Mouse (Mus musculus): ENCODE data around the gene Selenov.

The Selenov gene

DNA sequence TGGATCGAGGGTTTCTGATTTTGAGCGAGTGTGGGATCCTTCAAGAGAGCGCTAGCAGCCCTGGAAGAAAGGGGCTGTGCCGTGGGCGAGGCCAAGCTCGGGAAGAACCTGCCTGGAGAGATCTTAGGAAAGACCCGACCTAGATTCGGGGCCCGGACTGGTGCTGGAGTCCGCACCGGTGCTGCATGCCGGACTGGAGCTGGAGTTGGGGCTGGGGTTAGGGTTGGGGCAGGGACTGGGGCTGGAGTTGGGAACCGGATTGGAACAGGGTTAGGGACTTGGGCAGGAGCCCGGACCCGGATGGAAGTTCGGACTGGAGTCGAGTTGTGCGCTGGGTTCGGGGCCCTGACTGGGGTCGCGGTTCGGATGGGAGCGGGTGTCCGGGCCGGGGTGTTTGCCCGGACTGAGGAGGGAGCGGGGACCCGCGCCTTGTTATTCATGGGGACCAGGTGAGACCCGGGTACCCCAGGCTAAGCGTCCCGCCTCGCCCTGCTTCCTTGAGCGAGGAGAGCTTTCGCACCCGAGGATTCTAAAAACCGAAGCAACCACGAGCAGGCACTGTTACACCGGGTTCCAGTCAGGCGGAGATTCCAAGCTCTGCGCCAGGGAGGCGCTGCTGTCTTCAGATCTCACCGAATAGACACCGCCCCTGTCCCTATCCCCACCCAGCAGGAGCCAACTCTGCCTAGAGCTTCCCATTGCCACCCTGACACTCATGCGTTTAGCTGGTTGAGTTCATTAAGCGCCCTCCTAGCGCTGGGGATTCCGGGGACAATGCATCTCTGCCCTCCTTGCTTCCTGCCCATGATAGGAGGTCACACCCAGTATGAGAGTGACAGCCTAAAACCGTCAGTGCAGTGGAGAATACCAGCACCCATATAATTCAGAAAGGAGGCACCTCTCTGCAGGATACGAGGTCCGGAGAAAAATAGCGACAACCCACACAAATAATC, at the start of gene Selenov:
Gene Selenov (minus strand): TSS at position 549 of the 953 bp plus-strand sequence.
- in situ Hi-C loops (cut with MboI, MseI) = no loop called here

DNA sequence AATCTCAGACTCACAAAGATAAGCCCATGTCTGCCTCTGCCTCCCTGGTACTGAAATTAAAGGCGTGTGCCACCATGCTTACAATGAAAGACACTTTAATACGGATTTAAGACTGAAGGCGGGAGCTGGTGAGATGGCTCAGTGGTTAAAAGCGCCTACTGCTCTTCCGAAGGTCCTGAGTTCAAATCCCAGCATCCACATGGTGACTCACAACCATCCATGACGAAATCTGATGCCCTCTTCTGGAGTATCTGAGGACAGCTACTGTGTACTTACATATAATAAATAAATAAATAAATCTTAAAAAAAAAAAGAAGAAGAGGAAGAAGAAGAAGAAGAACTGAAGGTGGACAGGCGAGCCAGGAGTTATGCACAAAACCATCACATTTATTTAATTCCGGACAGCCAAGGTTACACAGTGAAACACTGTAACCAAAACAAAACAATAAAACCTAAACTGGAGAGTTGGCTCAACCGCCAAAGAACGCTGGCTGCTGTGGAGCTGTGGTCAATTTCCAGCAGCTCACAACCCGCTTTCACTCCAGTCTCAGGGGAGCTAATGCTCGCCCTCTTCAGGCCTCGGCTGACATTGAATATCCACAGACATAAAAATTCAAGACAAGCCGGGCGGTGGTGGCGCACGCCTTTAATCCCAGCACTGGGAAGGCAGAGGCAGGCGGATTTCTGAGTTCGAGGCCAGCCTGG, 48.4 kb upstream of the Selenov start:
- in situ Hi-C loops (cut with MboI, MseI) = no loop called here

DNA sequence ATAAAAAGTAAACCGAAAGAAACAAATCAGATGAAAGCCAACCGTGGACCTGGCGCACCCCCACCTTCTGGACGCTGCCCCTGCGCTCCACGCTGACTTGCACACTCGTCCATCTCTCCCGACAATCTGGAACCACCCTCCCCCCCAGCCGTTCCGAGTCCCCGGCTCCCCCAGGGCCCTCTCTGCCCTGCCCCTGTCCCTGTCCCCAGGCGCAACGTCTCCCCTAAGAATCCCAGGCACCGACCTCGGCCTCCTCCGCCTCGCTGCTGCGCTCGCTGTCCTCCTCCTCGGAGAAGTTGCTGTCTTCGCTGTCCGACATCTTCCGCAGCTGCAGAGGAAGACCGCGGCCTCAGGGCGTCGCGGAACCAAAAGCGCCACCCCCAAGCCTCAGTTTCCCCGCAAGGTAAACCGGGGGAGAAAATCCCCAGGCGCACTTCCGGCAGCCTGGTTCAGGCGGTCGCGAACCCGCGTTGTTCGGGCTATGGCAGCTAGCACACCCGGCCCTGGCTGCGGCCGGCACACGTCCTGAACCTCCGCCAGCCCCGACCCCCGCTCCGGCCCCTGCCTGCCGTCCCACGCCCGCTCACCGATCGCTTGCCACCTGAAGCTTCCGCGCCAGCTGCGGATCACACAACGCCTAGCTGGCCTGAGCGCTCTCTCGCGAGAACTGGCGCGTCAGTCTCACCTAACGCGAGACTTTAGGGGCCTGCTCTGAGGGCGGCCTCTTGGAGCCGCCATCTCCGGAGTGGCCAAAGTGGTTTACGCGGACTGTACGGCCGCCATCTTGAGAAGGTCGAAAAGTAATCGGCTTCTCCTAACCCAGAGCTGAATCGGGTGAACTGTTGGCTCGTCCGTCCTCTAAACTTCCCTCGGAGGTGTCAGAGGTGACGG, 47.4 kb upstream of the Selenov start, which contains the start of gene Supt5:
Gene Supt5 (minus strand): TSS at position 639 of the 891 bp plus-strand sequence.
- in situ Hi-C loops (cut with MboI, MseI) = no loop called here

DNA sequence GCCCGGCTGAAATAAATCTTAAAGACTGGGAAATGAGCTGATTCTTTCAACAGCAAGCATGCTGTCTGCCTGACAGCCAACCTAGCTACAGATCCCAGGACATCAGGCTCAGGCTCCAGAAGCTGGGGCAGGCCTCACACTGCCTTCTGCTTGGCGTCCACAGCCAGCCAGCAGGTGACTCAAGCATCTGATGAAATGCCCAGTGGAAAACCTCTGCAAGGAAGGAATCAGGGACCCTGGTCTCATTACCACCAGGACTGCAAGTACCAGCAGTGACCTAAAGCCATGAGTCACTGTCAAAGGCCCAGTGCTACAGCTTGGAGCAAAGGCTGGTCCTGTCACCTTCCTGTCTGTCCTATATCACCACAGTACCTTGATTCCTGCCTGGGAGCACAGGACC, 44.5 kb upstream of the Selenov start:
- in situ Hi-C loops (cut with MboI, MseI) = no loop called here

DNA sequence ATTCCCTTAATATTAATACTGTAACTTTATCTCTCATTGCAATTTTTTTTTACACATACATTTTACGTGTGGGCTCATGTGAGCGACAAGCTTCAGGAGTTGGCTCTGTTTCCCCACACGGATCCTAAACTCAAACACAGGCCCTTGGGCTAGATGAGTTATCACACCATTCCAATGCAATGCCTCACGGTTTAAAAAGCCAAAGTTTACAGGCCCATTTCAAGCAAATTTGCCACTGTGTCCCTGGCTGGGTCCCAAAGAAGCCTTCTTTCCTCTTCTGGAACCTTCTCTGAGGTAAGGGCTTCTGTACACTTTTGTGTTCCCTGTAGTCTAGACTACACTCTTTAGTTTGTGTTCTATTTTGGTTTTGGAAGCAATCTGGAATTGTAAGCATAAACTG, 43.5 kb upstream of the Selenov start:
- in situ Hi-C loops (cut with MboI, MseI) = no loop called here

DNA sequence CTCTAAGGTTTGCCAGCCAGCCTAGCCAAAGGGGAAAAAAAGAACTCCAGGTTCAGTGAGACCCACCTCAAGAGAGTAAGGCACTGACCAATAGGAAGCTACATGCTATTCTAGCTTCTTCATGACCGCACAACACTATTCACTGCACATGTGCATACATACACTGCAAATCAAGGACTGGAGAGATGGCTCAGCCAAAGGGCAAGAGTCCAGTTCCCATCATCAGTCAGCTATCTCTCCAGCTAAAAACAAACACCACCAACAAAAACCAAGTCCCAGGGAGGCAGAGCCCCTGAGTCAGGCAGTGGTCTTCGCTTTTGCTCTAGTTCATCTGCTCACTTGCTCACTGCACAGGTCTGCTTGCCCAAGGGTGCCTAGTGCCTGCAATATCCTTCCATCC, 37.3 kb upstream of the Selenov start:
- in situ Hi-C loops (cut with MboI, MseI) = no loop called here

DNA sequence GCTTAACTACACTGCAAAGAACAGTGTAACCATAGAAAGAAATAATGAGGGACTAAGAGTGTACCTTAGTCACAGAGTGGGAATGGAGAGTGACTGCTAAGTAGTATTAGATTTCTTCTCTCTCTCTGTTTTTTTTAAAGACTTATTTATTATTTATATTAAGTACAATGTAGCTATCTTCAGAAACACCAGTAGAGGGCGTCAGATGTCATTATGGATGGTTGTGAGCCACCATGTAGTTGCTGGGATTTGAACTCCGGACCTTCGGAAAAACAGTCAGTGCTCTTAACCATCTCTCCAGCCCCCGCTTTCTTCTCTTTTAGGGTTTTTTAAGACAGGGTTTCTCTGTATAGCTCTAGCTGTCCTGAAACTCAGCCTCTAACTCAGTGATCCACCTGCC, 35.5 kb upstream of the Selenov start:
- in situ Hi-C loops (cut with MboI, MseI) = no loop called here

DNA sequence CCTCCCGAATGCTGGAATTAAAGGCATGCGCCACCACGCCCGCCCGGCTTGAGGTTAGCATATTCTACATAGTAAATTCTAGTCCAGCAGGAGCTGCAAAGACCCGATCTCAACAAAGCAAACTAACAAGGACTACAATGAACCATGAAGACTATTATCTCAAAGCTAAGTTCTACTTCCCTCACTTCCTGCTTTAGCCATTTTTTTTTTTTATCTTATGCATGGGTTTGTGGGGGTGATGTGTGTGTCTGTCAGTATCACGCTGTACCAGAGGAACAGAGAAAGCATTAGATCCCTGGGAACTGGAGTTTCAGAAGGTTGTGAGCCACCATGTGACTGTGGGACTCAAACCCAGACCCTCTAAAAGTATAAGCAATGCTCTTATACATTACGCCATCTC, 34.3 kb upstream of the Selenov start:
- in situ Hi-C loops (cut with MboI, MseI) = no loop called here

DNA sequence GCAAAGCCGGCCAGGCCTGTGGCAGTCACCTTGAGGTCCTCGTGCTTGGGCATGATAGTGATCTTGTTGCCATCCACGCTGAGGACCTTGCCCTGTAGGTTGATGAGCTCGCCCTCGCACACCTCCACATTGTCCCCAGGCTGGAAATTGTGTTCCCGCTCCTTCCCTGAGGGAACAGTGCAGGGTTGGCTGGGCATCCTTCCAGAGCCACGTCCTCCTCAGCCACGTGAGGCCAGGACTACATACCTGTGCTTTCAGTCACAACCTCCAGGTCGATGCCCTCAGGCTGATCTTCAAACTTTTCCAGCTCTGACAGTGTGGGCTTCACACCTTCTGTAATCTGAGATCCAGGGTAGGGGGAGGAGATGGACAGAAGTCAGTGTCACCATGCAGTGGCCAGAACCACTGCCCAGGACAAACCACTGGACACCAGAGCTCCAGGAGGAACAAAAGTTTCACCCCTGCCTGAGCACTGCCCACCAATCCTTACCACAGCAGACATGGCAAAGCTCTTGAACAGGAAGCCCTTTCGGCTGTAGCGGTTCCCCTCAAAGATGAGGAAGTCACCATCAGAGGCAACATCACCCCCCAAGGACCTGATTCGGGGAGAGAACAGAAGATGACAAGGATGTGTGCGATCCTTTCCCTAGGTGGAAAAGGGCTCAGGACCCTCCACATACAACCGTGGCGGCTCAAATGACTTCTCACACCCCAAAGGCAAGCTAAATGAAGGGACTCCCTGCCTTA, 31.2 kb upstream of the Selenov start:
- in situ Hi-C loops (cut with MboI, MseI) = no loop called here

DNA sequence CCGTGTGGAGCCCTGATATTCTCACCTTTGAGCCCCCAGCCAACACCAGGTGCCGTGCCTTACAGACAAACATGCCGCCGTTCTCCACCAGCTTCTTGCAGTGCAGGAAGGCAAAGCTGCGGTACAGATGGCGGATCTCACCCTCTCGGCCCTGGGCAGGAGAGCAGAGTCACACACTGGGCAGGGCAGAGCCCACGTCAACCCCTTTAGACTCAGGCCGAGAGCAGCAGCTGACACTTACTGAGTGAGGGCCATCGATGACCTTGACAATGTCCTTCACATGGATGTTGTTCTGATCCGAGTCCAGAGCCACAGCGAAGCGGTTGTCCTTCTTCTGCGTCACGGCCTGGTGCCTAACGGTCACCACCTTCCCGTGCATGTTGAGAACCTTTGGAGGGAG, 27.7 kb upstream of the Selenov start:
- in situ Hi-C loops (cut with MboI, MseI) = loop anchor here (10.0 kb wide), 1 partner anchor 844 kb away; the partner anchor contains the start of gene Sertad3

DNA sequence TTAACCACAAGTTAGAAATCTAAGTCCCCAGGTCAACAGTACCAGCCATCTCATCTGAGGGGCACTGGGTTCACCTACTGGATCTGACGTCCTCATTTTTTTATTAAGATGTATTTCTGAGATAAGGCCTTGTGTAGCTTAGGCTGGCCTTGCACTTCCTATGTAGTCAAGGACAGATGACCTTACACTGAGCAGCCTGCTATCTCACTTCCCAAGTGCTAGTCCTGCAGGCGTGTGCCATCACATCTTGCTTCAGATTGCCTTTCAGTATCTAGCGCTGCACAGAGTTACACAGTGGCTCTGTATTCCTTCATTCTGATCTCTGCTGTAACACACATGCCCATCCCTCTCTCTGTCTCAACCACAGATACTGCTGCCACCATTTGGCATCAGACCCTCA, 27.1 kb upstream of the Selenov start:
- in situ Hi-C loops (cut with MboI, MseI) = loop anchor here (10.0 kb wide), 1 partner anchor 843 kb away; the partner anchor contains the start of gene Sertad3

DNA sequence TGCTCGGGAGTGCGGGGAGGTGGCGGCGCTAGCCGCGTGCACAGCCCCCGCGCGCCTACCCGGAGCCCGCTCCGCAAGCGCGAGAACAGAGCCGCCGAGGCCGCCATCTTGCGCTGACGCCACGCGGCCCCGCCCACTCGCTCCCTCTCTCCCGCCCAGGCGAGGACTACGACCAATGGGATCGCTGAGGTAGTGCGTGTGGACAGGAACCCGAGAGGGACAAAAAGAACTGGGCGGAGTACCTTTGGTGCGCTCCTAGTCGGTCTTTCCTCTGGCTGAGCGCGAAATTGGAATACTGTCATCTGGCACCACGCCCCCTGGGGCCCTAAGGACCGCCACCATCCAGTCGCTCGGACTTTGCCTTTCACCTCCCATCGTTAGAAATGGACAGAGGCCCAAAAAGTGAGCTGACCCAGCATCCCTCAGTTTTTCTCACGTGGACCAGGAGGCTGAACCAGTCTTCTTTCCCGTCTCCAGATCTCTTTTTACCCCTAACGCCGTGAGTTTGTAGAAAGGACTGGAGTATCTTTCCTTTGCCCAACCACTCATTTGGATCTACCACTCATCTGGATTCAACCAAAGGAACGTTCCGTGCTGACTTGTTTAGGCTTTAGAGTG, 21.0 kb upstream of the Selenov start, which contains the start of gene Timm50:
Gene Timm50 (minus strand): TSS at position 147 of the 618 bp plus-strand sequence.
- in situ Hi-C loops (cut with MboI, MseI) = loop anchor here (10.0 kb wide), 1 partner anchor 837 kb away; the partner anchor contains the start of gene Sertad3

DNA sequence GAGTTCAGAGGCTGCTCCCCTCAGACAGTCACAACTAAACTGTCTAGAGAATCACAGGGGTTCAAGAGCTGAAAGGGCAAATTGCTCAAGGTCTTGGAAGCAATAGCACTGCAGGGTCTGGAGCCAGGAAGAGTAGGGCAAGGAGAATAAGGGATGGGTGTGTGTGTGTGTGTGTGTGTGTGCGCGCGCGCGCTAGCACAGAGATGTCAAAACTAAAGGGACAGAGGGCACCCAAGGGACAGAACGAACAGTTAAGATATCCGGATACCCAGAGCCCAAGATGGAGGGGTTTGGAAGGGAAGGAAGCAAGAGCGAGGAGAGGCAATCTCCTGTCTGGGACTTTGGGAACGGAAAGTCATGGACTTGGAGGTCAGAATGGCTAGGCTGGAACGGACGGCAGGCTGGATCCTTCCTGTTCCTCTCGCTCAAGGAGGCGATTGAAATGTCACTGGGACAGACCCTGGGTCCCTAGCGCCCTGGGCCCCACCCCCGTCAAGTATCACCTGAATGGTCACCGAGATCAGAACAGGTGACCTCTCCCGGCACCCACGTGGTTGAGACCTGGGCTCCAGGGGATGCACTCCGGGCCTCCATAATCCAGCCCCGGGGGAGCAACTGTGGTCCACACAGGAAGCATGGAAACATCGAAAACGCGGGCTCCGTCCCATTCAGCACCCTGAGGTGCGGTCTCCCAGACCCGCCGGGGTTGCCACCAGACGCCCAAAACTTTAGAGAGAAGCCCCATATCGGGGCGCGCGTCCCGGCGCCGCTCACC, 20.4 kb upstream of the Selenov start:
- in situ Hi-C loops (cut with MboI, MseI) = loop anchor here (10.0 kb wide), 1 partner anchor 837 kb away; the partner anchor contains the start of gene Sertad3

DNA sequence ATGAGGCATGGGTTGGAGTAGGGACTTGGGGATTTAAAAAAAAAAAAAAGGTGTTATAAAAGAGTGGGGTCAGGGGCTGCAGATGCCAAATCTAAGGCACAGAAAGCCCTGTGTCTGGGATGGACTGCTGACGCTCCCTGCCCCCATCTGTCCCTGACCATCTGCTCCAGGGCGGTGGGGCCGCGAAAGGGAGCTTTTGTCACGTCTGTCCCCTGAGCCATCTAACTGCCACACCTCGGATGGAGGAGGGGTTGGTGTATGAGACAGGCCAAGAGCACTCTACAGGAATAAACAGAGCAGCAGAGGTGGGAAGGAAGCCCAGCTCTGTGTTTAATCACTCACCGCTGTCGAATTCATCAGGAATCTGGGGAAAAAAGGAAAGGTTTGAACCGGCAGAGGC, 18.8 kb upstream of the Selenov start:
- in situ Hi-C loops (cut with MboI, MseI) = loop anchor here (10.0 kb wide), 1 partner anchor 835 kb away; the partner anchor contains the start of gene Sertad3

DNA sequence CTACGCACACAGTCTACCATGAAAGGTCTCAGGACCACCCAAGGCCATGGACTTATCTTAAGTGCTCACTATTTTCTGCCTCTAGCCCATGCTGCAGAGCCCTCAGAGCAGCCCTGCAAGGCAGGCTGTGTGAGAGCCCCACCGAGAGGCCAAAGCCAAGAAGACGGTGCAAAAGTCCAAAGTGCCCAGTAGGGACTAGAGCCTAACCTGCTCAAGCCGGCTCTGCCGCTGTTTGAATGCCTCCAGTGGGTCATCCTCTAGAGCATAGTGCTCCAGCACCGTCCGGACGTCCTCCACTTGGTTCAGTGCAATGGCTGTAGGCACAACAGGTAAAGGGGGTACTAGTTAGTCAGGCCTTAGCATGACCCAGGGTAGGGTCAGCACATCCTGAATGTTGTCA, 15.2 kb upstream of the Selenov start:
- in situ Hi-C loops (cut with MboI, MseI) = no loop called here

DNA sequence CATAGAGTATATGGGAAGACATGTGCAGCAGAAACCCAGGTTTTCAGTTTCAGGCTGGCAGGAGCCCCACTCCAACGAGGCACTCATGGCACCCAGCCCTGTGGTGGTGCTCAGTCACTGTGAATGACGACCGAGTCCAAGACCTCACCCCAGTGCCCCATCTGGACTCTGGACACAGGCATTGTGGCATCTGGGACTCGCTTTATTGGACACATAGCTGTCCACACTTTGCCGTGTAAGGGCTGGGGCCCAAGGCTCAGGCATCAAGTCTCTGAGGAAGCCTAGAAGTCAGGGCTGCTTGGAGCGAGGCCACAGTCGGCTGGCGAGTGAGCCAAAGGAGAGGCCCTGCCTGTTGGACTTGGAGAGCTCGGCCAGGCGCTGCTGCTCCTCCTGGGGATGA, 14.7 kb upstream of the Selenov start:
- in situ Hi-C loops (cut with MboI, MseI) = no loop called here

DNA sequence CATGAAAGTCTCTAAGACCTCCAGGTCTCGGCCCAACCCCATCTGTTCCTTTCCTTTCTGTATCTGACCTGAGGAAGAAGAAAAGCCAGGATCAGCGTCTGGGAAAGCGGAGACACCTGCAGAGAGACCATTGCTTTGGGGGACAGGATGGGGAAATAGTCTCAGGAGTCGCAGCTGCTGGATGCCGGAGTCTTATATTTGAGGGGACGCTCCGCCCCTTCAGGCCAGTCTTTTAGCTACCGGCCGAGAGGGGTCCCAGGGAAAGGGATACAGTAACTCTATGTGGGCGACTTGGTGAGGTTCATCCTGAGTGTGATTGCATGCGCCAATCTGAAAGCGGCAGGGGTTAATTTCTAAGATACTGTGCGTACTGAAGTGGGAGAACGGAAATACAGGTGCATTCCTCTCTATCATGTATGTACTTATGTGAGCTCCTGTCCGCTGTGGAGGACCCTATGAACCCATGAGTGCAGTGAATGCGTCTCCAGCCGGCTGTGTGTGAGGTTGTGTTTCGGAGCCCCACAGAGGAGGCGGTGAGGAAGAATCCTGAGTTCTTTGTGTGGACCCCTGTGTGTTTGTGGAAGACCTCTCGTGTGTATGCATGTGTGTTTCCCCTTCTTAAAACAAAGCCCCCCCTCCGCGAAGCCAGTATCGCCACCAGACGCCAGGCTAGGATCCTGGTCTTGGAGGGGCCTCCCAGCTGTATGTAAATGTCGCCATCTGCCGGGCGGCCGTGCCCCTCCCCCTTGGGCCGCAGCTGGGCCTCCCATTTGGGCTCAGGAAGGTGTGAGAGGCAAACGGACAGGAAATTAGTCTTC, 10.8 kb upstream of the Selenov start, which contains the start of gene Dll3:
Gene Dll3 (minus strand): TSS at position 623 of the 818 bp plus-strand sequence.
- in situ Hi-C loops (cut with MboI, MseI) = no loop called here

Measured in T-helper 2 cell (primary cell).